Mouse (Mus musculus): ENCODE data around the gene Gpd2.

- TF ChIP-seq CTCF (IDR thresholded peaks at IDR 0.05; ENCODE audit: extremely low read depth, insufficient read depth, insufficient read length, insufficient replicate concordance) (no peak), POLR2A (IDR thresholded peaks at IDR 0.05; ENCODE audit: low read depth, low read length) (no peak)
Measured at GRCm38 (mm10) chr2:57199046-57199445, 38.4 kb upstream of the Gpd2 start.
